Mouse (Mus musculus) midbrain, postnatal 0 days (tissue): ENCODE data around the gene Slc35d2. TPM values are rescaled to one million over a fixed set of nuclear protein-coding genes. Genes with fewer than 3 reads are reported as not detected.

ENCODE experiments used
- ATAC-seq: fragments of 200-750 bp; cut with Nextera tagmentation; 2 replicates; pipeline ENCODE4 v1.8.0; 2017; ENCODE audit warnings: moderate number of reproducible peaks, mild to moderate bottlenecking, moderate TSS enrichment, moderate library complexity; ENCODE audit not compliant: low FRiP score
- DNase-seq: peaks from one replicate; pipeline ENCODE4 v3.0.0-alpha.2; 2015; ENCODE audit warnings: low spot score
- H3K27ac ChIP-seq: fragments of 300-500 bp; sonication (generic); 2 replicates; pipeline ENCODE4 v1.5.1; 2014; ENCODE audit warnings: low read depth, mild to moderate bottlenecking, low read length, mixed read lengths
- H3K27me3 ChIP-seq: fragments of 300-500 bp; sonication (generic); 2 replicates; pipeline ENCODE4 v1.6.1; 2014; ENCODE audit warnings: low read length, control low read depth, mixed read lengths; ENCODE audit not compliant: insufficient read depth
- H3K36me3 ChIP-seq: fragments of 300-500 bp; sonication (generic); 2 replicates; pipeline ENCODE4 v1.6.1; 2014; ENCODE audit warnings: low read length, control low read depth, mixed read lengths; ENCODE audit not compliant: insufficient read depth
- H3K4me1 ChIP-seq: fragments of 300-500 bp; sonication (generic); 2 replicates; pipeline ENCODE4 v1.6.1; 2014; ENCODE audit warnings: mild to moderate bottlenecking, control low read depth, antibody characterized with exemption, low read length, mixed read lengths; ENCODE audit not compliant: insufficient read depth
- H3K4me2 ChIP-seq: fragments of 300-500 bp; sonication (generic); 2 replicates; pipeline ENCODE4 v1.6.1; 2014; ENCODE audit warnings: low read depth, mild to moderate bottlenecking, low read length, mixed read lengths; ENCODE audit not compliant: poor library complexity, severe bottlenecking
- H3K4me3 ChIP-seq: fragments of 300-500 bp; sonication (generic); 2 replicates; pipeline ENCODE4 v1.5.1; 2014; ENCODE audit warnings: low read depth, mild to moderate bottlenecking, low read length, moderate library complexity
- H3K9ac ChIP-seq: fragments of 300-500 bp; sonication (generic); replicated peaks from 2 replicates; pipeline ENCODE4 v1.6.1; 2014; ENCODE audit warnings: mild to moderate bottlenecking, low read length, moderate library complexity, mixed read lengths; ENCODE audit not compliant: poor library complexity, severe bottlenecking
- H3K9me3 ChIP-seq: fragments of 300-500 bp; sonication (generic); 2 replicates; pipeline ENCODE4 v1.6.1; 2016; ENCODE audit warnings: low read length, control low read depth
- CTCF ChIP-seq: IDR thresholded peaks from 2 replicates; pipeline ENCODE4 v1.5.1; 2016; ENCODE audit warnings: antibody characterized with exemption, mild to moderate bottlenecking
- WGBS: fragments of 180-500 bp; shearing (Covaris S2); extraction: QIAGEN DNeasy Blood & Tissue Kit; methylation state at CpG from one replicate; pipeline ENCODE4 v1.1.7; 2014; 5-methylcytosine and 5-hydroxymethylcytosine counted together
- polyA plus RNA-seq: library from polyadenylated mRNA; unstranded; fragments of >200 nt; fragmentation: Nextera tagmentation; extraction: Ambion mirVana; gene quantifications from 2 replicates; pipeline ENCODE4 v1.2.1, GENCODE M21; 2015
- total RNA-seq: library from RNA; depleted of rRNA; stranded (reverse); fragments of >200 nt; gene quantifications from 2 replicates; pipeline ENCODE4 v1.2.3, GENCODE M21; 2014

Gene Slc35d2
- total and polyA plus RNA-seq, 2 experiments from 2014 or later = 0.99 to 1.1 TPM

GRCm38 (mm10) chr13:64153083-64153682 lies 24.0 kb upstream of the Slc35d2 start, which contains the start of gene Zfp367:
TSS of gene Zfp367 (minus strand) at chr13:64153202.
- ATAC-seq = peak; percentile 98
- Histone ChIP-seq H3K36me3 (no peaks in the 10 kb centered on the region), H3K4me1 (no peaks in the 10 kb centered on the region), H3K4me3 (peak within 1 kb of the TSS; percentile 74), H3K9me3 (no peaks in the 10 kb centered on the region), H3K9ac (peak within 1 kb of the TSS; percentile 65), H3K27ac (peak within 1 kb of the TSS; percentile 32; the same call in 1 of the 2 replicates), H3K27me3 (no peaks in the 10 kb centered on the region), H3K4me2 (peak within 1 kb of the TSS; percentile 96)
- DNase-seq = peak; percentile 98
- WGBS = under 1% methylated on average over 48 of the region's 56 CpGs
- 0 out of 2 replicates have a peak, but pooled peaks have one; percentile 7 for TF ChIP-seq CTCF

- peak; percentile 36 for DNase-seq
- peak overlapping the region; percentile 96 for H3K4me2 ChIP-seq
- ATAC-seq = peak; percentile 74
These were observed 23.5 kb upstream of the Slc35d2 start for GRCm38 (mm10) chr13:64152671-64153082.

GRCm38 (mm10) chr13:64152241-64152669 lies 23.1 kb upstream of the Slc35d2 start:
- peak overlapping the region; percentile 32; the same call in 1 of the 2 replicates for H3K27ac ChIP-seq
- peak overlapping the region; percentile 74 for H3K4me3 ChIP-seq
- no peaks in the 10 kb centered on the region for H3K27me3 ChIP-seq
- H3K36me3 ChIP-seq = no peaks in the 10 kb centered on the region
- peak overlapping the region; percentile 65 for H3K9ac ChIP-seq
- ATAC-seq (peak; percentile 55), DNase-seq (peak; percentile 87)
- no peak for TF ChIP-seq CTCF
- peak overlapping the region; percentile 96 for H3K4me2 ChIP-seq
- WGBS = 1% methylated on average over 39 of the region's 42 CpGs
- H3K9me3 ChIP-seq = no peaks in the 10 kb centered on the region
- H3K4me1 ChIP-seq = no peaks in the 10 kb centered on the region

More at GRCm38 (mm10) chr13:64152671-64153082, 23.5 kb upstream of the Slc35d2 start:
- Histone ChIP-seq H3K9me3 (no peaks in the 10 kb centered on the region), H3K27ac (peak overlapping the region; percentile 32; the same call in 1 of the 2 replicates), H3K4me1 (no peaks in the 10 kb centered on the region), H3K27me3 (no peaks in the 10 kb centered on the region), H3K9ac (peak overlapping the region; percentile 65), H3K36me3 (no peaks in the 10 kb centered on the region), H3K4me3 (peak overlapping the region; percentile 74)
- peak; percentile 27; the same call in 1 of the 2 replicates for TF ChIP-seq CTCF
- WGBS = under 1% methylated on average over 56 of the region's 61 CpGs

GRCm38 (mm10) chr13:64150121-64150520 lies 21.0 kb upstream of the Slc35d2 start:
- H3K9me3 ChIP-seq = no peaks in the 10 kb centered on the region
- DNase-seq = no peak
- H3K4me1 ChIP-seq = no peaks in the 10 kb centered on the region
- H3K36me3 ChIP-seq = no peaks in the 10 kb centered on the region
- ATAC-seq = no peak
- no peak for TF ChIP-seq CTCF
- H3K4me3 ChIP-seq = no peak overlapping the region
- H3K27ac ChIP-seq = no peak overlapping the region
- no peak overlapping the region for H3K9ac ChIP-seq
- H3K27me3 ChIP-seq = no peaks in the 10 kb centered on the region
- no peak overlapping the region for H3K4me2 ChIP-seq
- 74% methylated on average over 5 of the region's 5 CpGs for WGBS

DNA sequence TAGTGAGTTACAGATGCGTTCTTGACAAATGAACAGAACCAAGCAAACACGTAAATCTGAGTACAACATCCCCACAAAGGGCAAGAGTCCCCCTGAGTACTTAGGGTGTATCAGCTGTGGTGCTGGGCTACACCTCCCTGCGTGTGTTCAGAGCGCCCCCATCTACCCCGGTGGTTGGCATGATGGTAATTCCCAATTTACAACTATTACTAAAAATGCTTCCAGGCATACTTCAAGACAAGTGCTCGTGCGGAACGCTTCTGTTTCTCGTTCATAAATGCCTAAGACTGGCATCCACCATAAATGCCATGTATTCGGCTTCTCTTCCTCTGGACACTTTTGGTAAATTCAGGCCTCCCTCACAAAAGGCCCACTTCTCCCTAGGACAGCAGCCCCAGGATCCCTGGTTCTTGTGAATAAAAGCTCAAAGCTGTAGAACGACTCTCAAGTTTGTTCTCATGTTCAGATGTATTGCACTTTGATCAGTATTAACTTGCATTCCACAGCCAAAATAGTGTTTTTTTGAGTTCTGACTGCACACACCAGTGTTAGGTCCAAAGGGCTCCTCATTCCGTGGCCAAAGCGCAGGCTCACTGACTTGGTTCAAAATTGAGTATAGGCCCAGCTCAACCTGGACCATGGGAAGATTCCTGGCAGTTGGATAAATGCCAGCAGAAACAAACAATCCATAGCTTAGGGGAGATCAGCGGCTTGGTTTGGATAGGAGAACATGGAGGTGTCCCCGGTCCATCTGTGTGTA lies 628 bp upstream of the Slc35d2 start:
- Histone ChIP-seq H3K27me3 (no peaks in the 10 kb centered on the region), H3K4me1 (no peaks in the 10 kb centered on the region), H3K9ac (peak overlapping the region; percentile 50; the same call in 1 of the 2 replicates), H3K27ac (no peak overlapping the region), H3K36me3 (no peaks in the 10 kb centered on the region), H3K9me3 (no peaks in the 10 kb centered on the region), H3K4me3 (peak overlapping the region; percentile 55), H3K4me2 (peak overlapping the region; percentile 66)
- TF ChIP-seq CTCF = peak; percentile 45
- WGBS = 41% methylated on average over 15 of the region's 15 CpGs
- ATAC-seq (no peak), DNase-seq (no peak)

- Histone ChIP-seq H3K27me3 (no peaks in the 10 kb centered on the region), H3K9me3 (no peaks in the 10 kb centered on the region), H3K4me3 (no peak overlapping the region), H3K9ac (no peak overlapping the region), H3K4me1 (no peaks in the 10 kb centered on the region), H3K4me2 (no peak overlapping the region), H3K27ac (no peak overlapping the region), H3K36me3 (no peaks in the 10 kb centered on the region)
- no peak for DNase-seq
- no peak for TF ChIP-seq CTCF
- 59% methylated on average over 4 of the region's 4 CpGs for WGBS
- ATAC-seq = no peak
These were observed 2.9 kb downstream of the Slc35d2 start for GRCm38 (mm10) chr13:64126316-64126715.
